Mouse (Mus musculus) heart, postnatal 14 days (tissue): ENCODE measurements at regions not wholly inside any gene's neighbourhood (a gene's known extent, or its start where the extent isn't known, plus 50 kb on each side); places are given as distances from the start of the nearest gene placed in this dataset.

Source experiments
- DNase-seq, 2 experiments: peaks; one replicate each; pipeline ENCODE4 v3.0.0; 2021 to 2022
- intact Hi-C: fragments of 180-260 bp; cut with DNase I; formaldehyde crosslinking; loops from one replicate; pipeline ENCODE4 v1.15.1; 2025

DNA sequence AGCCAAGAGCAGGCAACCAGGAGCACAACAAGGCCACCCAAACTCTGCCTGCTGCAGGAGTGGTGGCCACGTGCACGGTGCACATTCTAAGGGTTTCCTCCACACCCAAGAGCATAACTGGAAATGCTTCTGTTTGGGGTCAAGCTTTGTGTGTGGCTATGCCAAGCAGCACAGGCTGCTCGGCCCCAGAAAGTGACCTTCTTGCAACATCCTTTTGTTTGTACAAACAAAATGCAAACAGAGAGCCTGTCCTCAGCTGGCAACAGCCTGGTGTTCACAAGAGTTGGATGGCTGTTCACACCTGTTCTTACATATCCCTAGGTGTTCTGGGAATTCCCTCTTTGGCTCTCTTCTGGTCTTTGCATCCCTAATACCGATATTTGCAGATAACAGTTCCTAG, 126.8 kb upstream of the Tle4 start:
- DNase-seq, result no peak
- intact Hi-C loops, result no loop called here

GRCm38 (mm10) chr19:14705791-14706190, 107.9 kb upstream of the Tle4 start:
- intact Hi-C loops, result no loop called here

DNA sequence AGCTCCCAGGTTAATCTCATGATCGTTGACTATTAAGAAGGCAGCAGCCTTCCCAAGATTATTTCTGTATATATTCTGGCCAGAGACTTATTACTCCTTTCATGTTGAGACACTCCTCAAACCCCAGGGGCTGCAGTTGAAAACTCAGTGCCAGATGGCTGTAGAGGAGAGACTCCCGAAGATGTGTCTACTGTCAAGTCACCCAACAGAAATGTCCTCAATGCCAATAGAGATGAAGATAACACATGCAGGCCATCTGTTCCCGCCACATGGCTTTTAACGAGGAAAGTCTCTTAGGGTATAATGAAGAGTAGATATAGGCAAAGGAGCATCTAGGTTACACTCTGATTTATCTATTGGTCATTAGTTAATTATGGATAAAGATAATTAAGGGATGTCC, 103.3 kb upstream of the Tle4 start:
- intact Hi-C loops, result no loop called here
- no peak for DNase-seq

More at GRCm38 (mm10) chr19:14705791-14706190, 107.9 kb upstream of the Tle4 start:
- DNase-seq, result no peak

DNA sequence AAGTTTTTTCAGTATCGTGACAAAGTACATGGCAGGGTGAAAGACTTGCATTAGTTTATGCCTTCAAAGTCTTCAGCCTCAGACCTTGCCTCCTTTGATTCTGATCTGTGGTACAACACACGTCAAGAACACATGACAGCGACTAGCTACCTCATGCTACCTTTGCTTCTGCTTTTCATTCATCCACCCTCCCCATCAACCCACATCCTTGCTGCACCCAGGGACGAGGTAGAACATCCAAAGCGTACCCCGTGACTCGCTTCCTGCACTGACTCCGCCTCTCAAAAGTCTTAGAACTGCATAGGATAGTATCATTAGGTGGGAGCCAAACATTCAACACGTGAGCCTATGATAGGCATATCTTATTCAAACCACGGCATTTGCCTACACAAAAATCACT, 97.5 kb upstream of the Tle4 start:
- intact Hi-C loops, result no loop called here
- no peak for DNase-seq

- intact Hi-C loops, result loop anchor here (2.0 kb wide), 1 partner anchor 711 kb away; no protein-coding TSS in a partner anchor
- peak in 1 of 2 experiments; percentile 15 for DNase-seq
Observed at GRCm38 (mm10) chr19:14692183-14692582, 94.3 kb upstream of the Tle4 start.

GRCm38 (mm10) chr19:14685628-14686027, 87.8 kb upstream of the Tle4 start:
- intact Hi-C loops, result no loop called here
- no peak for DNase-seq

DNA sequence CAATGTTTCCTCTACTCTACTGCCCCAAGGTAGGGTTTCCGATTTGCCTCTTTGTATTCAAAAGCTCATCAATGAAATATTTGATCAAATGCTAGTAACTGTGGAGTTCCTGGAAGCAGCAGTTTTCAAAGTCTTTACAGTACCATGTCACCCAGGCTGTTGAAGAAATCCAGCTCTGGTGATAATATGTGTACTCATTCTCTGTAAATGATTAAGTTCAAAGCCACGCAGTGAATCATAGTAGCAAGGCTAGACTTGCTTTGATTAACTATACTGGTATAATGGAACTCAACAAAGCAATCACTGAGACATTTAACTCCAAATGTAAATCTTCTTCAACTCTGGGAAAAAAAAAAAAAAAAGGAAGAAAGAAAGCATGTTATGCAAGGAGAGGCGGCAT, 86.8 kb upstream of the Tle4 start:
- DNase-seq, result no peak
- intact Hi-C loops, result no loop called here

DNA sequence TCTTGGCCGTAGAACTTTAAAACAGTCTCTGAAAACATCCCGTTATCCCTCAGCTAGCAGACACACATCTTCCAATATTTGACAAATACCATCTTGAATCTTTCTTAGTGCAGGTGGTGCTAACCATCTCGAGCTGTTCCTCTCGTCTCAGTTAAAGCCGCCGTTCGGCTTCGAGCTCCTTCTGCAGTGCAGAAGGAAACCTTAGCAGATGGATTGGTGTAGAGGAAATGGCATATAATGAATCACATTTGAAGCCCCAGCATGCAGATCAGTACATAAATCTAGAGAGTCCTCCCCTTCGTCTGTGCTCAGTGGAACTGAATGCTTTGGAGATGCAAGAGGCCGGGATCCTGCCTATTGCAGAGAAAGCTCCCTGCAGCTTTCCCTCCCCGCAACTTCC, 83.5 kb upstream of the Tle4 start:
- no peak for DNase-seq
- intact Hi-C loops, result no loop called here

- no peak for DNase-seq
- intact Hi-C loops, result no loop called here
Observed at GRCm38 (mm10) chr19:14679776-14680175, 81.9 kb upstream of the Tle4 start.

DNA sequence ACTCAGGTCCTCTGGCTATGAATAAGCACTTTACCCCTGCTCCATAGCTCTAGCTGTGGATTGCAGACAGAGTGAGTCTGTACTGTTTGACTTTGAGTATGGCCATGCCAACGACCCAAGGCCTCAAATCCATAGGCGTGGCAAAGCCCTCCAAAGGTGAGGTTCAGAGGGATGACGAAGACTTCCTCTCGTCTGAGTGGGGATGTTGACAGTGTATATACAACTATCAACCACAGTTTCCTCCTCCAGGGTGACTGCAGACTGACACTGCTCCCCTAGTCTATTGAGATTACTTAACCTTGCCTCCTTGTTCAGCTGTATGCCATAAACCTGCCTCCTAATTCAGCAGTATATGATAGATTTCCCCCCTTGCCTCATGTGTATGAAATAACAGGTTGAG, 80.7 kb upstream of the Tle4 start:
- no peak for DNase-seq
- intact Hi-C loops, result no loop called here

GRCm38 (mm10) chr19:14676929-14677328, 79.1 kb upstream of the Tle4 start:
- intact Hi-C loops, result no loop called here
- DNase-seq, result no peak

- no peak for DNase-seq
- intact Hi-C loops, result no loop called here
Observed at GRCm38 (mm10) chr19:14670821-14671104, 72.9 kb upstream of the Tle4 start.

DNA sequence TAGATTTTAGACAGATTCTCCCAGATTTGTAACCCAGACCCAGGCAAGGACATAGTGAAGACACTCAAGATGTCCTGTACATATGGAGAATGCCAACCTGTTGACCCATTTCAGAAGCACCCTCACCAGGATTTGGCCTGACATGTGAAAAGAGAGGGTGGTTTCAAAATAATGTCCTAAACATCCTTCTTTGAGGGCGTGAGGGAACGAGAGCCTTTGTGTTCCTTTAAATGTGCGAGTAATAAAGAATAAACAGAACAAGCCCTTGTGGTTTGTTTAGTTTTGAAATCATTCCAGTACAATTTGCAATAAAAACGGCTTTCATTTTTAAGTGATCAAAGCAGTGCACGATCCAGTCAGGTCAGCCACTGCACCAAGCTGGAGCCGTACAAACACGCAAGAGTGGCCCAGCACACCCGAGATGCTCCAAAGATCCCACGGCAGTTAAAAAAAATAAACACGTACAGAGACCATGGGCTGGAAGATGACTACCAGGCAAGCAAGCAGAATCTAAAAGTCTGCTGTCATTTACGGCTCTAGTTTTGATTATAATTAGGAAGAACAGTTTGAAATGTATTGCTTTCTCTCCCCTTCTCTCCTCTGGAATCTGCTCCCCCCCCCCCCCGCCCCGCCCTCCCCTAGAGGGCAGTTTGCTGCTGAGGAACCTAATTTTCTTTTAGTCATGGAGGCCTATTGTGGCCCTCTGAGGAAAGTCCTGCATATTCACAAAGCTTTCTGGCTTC, 72.4 kb upstream of the Tle4 start:
- intact Hi-C loops, result no loop called here
- no peak for DNase-seq

DNA sequence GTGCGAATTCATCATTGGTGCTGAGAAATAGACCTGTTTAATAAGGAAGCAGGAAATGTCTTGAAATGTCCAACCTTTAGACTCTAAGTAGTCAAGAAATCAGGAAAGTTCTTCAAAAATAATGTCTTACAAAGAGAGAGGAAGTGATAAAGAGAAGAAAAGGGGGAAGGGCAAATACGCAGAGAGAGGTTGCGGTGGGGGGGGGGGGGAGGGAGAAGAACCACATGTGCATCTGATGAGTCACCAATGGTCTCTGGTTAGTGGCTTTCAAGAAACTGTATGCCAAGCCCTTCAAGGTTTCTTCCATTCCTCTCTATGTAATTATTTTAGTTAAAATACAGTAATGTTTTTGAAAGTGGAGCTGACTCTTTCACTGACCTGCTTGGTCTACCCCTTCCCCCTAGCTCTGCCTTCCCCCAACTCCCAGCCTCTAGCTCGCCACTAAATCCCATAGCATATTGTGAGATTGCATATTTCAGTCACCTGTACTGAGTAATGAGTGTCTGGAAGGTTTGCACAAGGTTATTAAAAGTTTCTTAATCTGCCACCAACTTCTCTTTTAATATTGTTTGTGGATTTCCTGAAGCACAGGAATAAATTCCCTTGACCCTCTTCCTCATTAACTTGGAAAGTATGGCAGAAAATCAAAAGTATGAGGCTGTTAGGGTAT, 70.8 kb upstream of the Tle4 start:
- DNase-seq, result no peak
- intact Hi-C loops, result no loop called here

DNA sequence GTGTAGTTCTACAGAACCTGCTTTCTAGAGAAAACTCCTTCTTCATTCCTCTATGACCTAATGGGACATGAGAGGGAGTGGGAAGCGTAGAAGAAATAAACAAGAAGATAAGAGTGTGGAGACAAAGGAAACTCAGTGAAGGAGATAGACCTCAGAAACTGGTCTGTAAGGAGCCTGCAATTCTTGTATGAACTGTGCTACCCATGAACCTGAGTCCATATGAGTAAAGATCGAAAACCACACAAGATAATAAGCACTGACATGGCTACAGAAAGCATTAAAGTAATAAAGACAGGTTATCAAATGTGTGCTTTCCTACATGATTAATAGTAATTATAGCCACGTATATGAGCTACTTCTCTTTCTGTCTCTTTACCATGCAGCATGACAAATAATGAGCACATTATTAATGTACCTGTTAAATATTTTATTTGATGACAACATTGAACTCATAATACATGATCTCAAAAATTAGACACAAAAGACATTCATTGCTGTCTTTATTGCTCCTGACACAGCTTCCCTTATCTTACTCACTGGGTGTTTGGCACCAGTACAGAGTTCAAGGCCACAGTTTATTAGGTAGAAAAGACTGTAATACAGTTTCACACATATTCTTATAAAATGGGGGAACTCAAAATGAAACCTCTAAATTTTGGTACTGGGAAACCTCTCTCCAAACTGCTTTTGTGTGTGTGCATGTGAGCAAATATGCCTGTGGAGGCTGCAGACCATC, 67.0 kb upstream of the Tle4 start:
- intact Hi-C loops, result no loop called here
- no peak for DNase-seq

DNA sequence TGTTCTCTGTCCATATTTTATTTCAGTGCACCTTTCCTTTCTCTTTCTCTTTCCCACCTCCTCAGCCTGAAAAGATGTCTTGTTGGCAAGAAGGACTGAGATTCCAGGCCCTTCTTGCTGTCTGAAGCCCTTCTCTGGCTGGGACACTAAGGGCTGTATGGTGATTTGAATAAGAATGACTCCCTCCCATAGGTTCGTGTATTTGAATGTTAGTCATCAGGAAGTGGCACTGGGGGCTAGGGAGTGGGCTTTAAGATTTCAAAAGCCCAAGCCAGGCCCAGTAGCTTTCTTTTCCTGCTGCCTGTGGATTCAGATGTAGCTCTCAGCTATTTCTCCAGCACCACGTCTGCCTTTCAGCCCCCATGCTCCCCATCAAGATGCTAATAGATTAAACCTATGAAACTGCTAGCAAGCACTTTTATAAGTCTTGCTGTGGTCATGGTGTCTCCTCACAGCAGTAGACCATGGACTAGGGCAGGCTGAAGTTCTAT, 66.3 kb upstream of the Tle4 start:
- intact Hi-C loops, result no loop called here
- DNase-seq, result no peak

GRCm38 (mm10) chr19:14663350-14663749, 65.5 kb upstream of the Tle4 start:
- intact Hi-C loops, result no loop called here
- no peak for DNase-seq

- intact Hi-C loops, result no loop called here
Observed at GRCm38 (mm10) chr19:14659725-14660124, 61.9 kb upstream of the Tle4 start.

DNA sequence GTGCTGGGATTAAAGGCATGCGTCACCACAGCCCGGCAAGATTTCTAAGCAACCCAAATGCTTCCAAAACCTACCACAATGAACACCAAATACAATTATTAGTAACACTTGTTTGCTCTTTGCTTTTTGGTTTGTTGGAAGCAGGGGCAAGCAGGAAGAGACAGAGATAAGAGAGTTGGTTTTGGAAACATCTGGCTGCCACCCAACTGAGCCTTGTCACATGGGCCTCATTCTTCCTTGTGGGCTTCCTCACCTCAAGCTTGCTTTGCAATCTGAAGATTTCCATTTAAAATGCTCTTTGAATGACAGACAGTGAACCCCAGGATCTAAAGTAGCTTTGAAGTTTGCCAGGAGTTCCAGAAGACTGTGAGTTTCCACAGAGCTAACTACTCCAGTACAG, 60.6 kb upstream of the Tle4 start:
- no peak for DNase-seq

More at GRCm38 (mm10) chr19:14659725-14660124, 61.9 kb upstream of the Tle4 start:
- no peak for DNase-seq

GRCm38 (mm10) chr19:14656022-14656388, 58.2 kb upstream of the Tle4 start:
- intact Hi-C loops, result no loop called here

More for the DNA sequence above, 60.6 kb upstream of the Tle4 start:
- intact Hi-C loops, result no loop called here

DNA sequence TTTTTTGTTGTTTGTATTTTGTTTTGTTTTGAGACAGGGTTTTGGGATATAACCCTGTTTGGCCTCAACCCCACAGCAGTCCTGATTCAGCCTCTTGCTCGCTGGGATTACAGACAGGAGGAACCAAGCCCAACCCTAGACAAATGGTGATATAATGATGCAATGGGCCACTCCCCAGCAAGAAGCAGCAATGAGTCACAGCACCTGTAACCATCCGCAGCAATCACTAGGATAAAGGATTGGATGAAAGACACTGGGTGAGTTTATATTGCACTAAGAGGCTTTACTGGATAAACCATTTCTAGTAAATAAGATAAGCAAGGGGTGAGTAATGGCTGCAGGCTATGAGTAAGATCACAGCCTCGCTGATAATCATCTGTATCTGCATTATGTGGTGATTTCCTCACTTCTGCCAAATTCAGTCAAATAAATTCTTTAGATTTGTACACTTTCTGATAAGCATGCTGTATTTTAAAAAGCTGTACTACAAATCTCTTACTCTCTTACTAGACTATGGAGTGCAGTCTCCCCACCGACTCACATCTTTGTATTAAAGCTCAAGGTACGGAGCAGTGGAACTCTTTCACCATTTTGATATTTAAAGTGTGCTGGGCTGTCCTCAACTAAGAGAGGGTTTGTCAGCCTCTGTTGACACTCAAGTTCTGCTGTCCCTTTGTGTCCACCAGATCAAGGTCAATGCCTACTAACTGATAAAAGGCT, 57.6 kb upstream of the Tle4 start:
- intact Hi-C loops, result no loop called here
- DNase-seq, result no peak

More at GRCm38 (mm10) chr19:14656022-14656388, 58.2 kb upstream of the Tle4 start:
- no peak for DNase-seq
